ENCODE assay signal across 19 mouse cellular contexts in genomic region chr7:113017092-113017755, GRCm38 (mm10).
A peak's percentile ranks its signal among the peaks of the same experiment; 100 is the strongest.
DNase-seq lines count a peak whose midpoint lies in the region; ATAC-seq and TF ChIP-seq lines count a peak whose summit lies in the region.
"Had no signal": no experiment of that assay in that cellular context is flagged by ENCODE, and none has a peak within 500 bp of the region (broad histone marks: within the 10 kb centered on the region; RNA-seq: fewer than 3 reads in every experiment).

No protein-coding gene starts in this region.

- H3K27ac ChIP-seq in intestine, embryonic 15.5 days = no peak overlapping the region
- H3K27ac ChIP-seq in intestine, embryonic 16.5 days (ENCODE audit: low read length) = no peak overlapping the region
- H3K27ac ChIP-seq in midbrain, embryonic 14.5 days (replicated peaks; ENCODE audit: low read depth, low read length) = no peak overlapping the region
- H3K27ac ChIP-seq in midbrain, embryonic 10.5 days (replicated peaks) = no peak overlapping the region
- H3K27ac ChIP-seq in layer of hippocampus, adult 2 months = no peak overlapping the region
- no peak overlapping the region for H3K27ac ChIP-seq in forebrain, embryonic 15.5 days (replicated peaks)
- H3K27ac ChIP-seq: embryonic facial prominence, embryonic 15.5 days; forebrain, embryonic 13.5 days; heart, embryonic 15.5 days; neural tube, embryonic 13.5 days had no signal

- peak; percentile 25 for DNase-seq in embryo, embryonic 10.5 days (ENCODE audit: low spot score)
- DNase-seq in embryo, embryonic 10 days (ENCODE audit: low spot score) = no peak
- peak; percentile 19 for DNase-seq in midbrain, embryonic 14.5 days
- no peak for DNase-seq in midbrain, embryonic 10.5 days (ENCODE audit: low spot score)
- DNase-seq in layer of hippocampus, adult 2 months (ENCODE audit: low spot score in 2 of 2) = no peak
- DNase-seq: adrenal gland, postnatal 10 days; cerebellum, adult 9-11 months; gastrocnemius, postnatal 10 days; retina, postnatal 1 day; spleen, adult 18-20 months; thymus, postnatal 36 days had no signal

- no peaks in the 10 kb centered on the region for H3K9me3 ChIP-seq in intestine, embryonic 15.5 days
- no peaks in the 10 kb centered on the region for H3K9me3 ChIP-seq in intestine, embryonic 16.5 days (ENCODE audit: control insufficient read depth, low read length)
- H3K9me3 ChIP-seq in midbrain, embryonic 14.5 days (ENCODE audit: control insufficient read depth, low read length) = no peaks in the 10 kb centered on the region
- H3K9me3 ChIP-seq in midbrain, embryonic 10.5 days (replicated peaks) = no peaks in the 10 kb centered on the region
- H3K9me3 ChIP-seq in forebrain, embryonic 15.5 days = no peaks in the 10 kb centered on the region
- H3K9me3 ChIP-seq: embryonic facial prominence, embryonic 15.5 days; forebrain, embryonic 13.5 days; heart, embryonic 15.5 days; neural tube, embryonic 13.5 days had no signal

- H3K4me2 ChIP-seq in intestine, embryonic 15.5 days (replicated peaks) = no peak overlapping the region
- no peak overlapping the region for H3K4me2 ChIP-seq in intestine, embryonic 16.5 days (ENCODE audit: low read depth, low read length)
- no peak overlapping the region for H3K4me2 ChIP-seq in midbrain, embryonic 14.5 days (ENCODE audit: low read length)
- H3K4me2 ChIP-seq in forebrain, embryonic 15.5 days (replicated peaks) = no peak overlapping the region
- H3K4me2 ChIP-seq: embryonic facial prominence, embryonic 15.5 days; forebrain, embryonic 13.5 days; heart, embryonic 15.5 days; neural tube, embryonic 13.5 days had no signal

- no peak overlapping the region for H3K4me3 ChIP-seq in intestine, embryonic 15.5 days (replicated peaks)
- no peak overlapping the region for H3K4me3 ChIP-seq in intestine, embryonic 16.5 days (ENCODE audit: low read length)
- no peak overlapping the region for H3K4me3 ChIP-seq in midbrain, embryonic 14.5 days (replicated peaks; ENCODE audit: low read depth, low read length)
- no peak overlapping the region for H3K4me3 ChIP-seq in midbrain, embryonic 10.5 days
- no peak overlapping the region for H3K4me3 ChIP-seq in layer of hippocampus, adult 2 months
- H3K4me3 ChIP-seq in forebrain, embryonic 15.5 days = no peak overlapping the region
- H3K4me3 ChIP-seq: embryonic facial prominence, embryonic 15.5 days; forebrain, embryonic 13.5 days; heart, embryonic 15.5 days; neural tube, embryonic 13.5 days had no signal

- peak; percentile 39; the same call in 1 of the 2 replicates for ATAC-seq in intestine, embryonic 15.5 days
- no peak for ATAC-seq in intestine, embryonic 16.5 days
- no peak for ATAC-seq in midbrain, embryonic 14.5 days (ENCODE audit: low FRiP score, low TSS enrichment)
- ATAC-seq in forebrain, embryonic 15.5 days (replicated peaks) = no peak
- ATAC-seq: forebrain, embryonic 13.5 days; inflammation-experienced regulatory T-cells, adult 6 months had no signal

- no peak for TF ChIP-seq CTCF in layer of hippocampus, adult 2 months (conservative IDR thresholded peaks at IDR 0.05)

- no peak overlapping the region for H3K9ac ChIP-seq in intestine, embryonic 15.5 days
- H3K9ac ChIP-seq in intestine, embryonic 16.5 days (ENCODE audit: low read depth, low read length) = no peak overlapping the region
- no peak overlapping the region for H3K9ac ChIP-seq in midbrain, embryonic 14.5 days (replicated peaks; ENCODE audit: low read length)
- no peak overlapping the region for H3K9ac ChIP-seq in forebrain, embryonic 15.5 days (replicated peaks)
- H3K9ac ChIP-seq: embryonic facial prominence, embryonic 15.5 days; forebrain, embryonic 13.5 days; heart, embryonic 15.5 days; neural tube, embryonic 13.5 days had no signal

- peaks cover 5% of the 10 kb centered on the region; the same call in 1 of the 2 replicates for H3K4me1 ChIP-seq in intestine, embryonic 15.5 days (replicated peaks)
- no peaks in the 10 kb centered on the region; the same call in 1 of the 2 replicates for H3K4me1 ChIP-seq in intestine, embryonic 16.5 days (ENCODE audit: control insufficient read depth, insufficient read depth, low read length)
- no peaks in the 10 kb centered on the region for H3K4me1 ChIP-seq in midbrain, embryonic 14.5 days (ENCODE audit: control insufficient read depth, insufficient read depth, low read length)
- H3K4me1 ChIP-seq in midbrain, embryonic 10.5 days = peaks cover 8% of the 10 kb centered on the region
- no peaks in the 10 kb centered on the region for H3K4me1 ChIP-seq in forebrain, embryonic 15.5 days
- H3K4me1 ChIP-seq: forebrain, embryonic 13.5 days; neural tube, embryonic 13.5 days had no signal

- no peaks in the 10 kb centered on the region for H3K36me3 ChIP-seq in intestine, embryonic 15.5 days
- no peaks in the 10 kb centered on the region for H3K36me3 ChIP-seq in intestine, embryonic 16.5 days (ENCODE audit: control insufficient read depth, insufficient read depth, low read length)
- H3K36me3 ChIP-seq in midbrain, embryonic 14.5 days (ENCODE audit: control insufficient read depth, insufficient read depth, low read length) = no peaks in the 10 kb centered on the region
- H3K36me3 ChIP-seq in midbrain, embryonic 10.5 days = no peaks in the 10 kb centered on the region
- H3K36me3 ChIP-seq in forebrain, embryonic 15.5 days = no peaks in the 10 kb centered on the region
- H3K36me3 ChIP-seq: embryonic facial prominence, embryonic 15.5 days; heart, embryonic 15.5 days; neural tube, embryonic 13.5 days had no signal

- WGBS in intestine, embryonic 15.5 days = 25% methylated on average over 8 of the region's 8 CpGs
- WGBS in intestine, embryonic 16.5 days = 28% methylated on average over 8 of the region's 8 CpGs
- WGBS in midbrain, embryonic 14.5 days = 63% methylated on average over 8 of the region's 8 CpGs
- WGBS in midbrain, embryonic 10.5 days = 71% methylated on average over 8 of the region's 8 CpGs
- 51% methylated on average over 8 of the region's 8 CpGs for WGBS in forebrain, embryonic 15.5 days

- H3K27me3 ChIP-seq in intestine, embryonic 15.5 days (replicated peaks) = no peaks in the 10 kb centered on the region
- H3K27me3 ChIP-seq in intestine, embryonic 16.5 days (replicated peaks; ENCODE audit: control insufficient read depth, insufficient read depth, low read length) = no peaks in the 10 kb centered on the region
- no peaks in the 10 kb centered on the region for H3K27me3 ChIP-seq in midbrain, embryonic 14.5 days (ENCODE audit: control insufficient read depth, insufficient read depth, low read length)
- no peaks in the 10 kb centered on the region for H3K27me3 ChIP-seq in midbrain, embryonic 10.5 days (ENCODE audit: low read depth, poor library complexity, severe bottlenecking)
- no peaks in the 10 kb centered on the region for H3K27me3 ChIP-seq in forebrain, embryonic 15.5 days
- H3K27me3 ChIP-seq: embryonic facial prominence, embryonic 15.5 days; forebrain, embryonic 13.5 days; heart, embryonic 15.5 days; neural tube, embryonic 13.5 days had no signal

Comparison
In these comparisons a context has a peak if more than half of its experiments do, and no peak if none do; other contexts are left out.
1. DNase-seq: peak in embryo, embryonic 10.5 days (single experiment) and midbrain, embryonic 14.5 days (single experiment); none in embryo, embryonic 10 days (single experiment), midbrain, embryonic 10.5 days (single experiment) and layer of hippocampus, adult 2 months (0 of 2).